Mouse (Mus musculus): ENCODE data around the gene H2al1d. TPM values are rescaled to one million over a fixed set of nuclear protein-coding genes. Genes with fewer than 3 reads are reported as not detected.

Gene H2al1d
- total RNA-seq, 1 experiment from 2014 or later, result not detected

Other genes starting within 250 kb of the H2al1d start
- not detected in 2 replicates for gene H2al1a, start 9.6 kb upstream of the H2al1d start, total RNA-seq (2021)
- not detected in 2 replicates for gene H2al1b, start 6.4 kb upstream of the H2al1d start, total RNA-seq (2021)
- not detected in 2 replicates for gene H2al1c, start 3.2 kb upstream of the H2al1d start, total RNA-seq (2021)
- not detected in 2 replicates for gene H2al1e, start 3.1 kb downstream of the H2al1d start, total RNA-seq (2021)
- not detected in 2 replicates for gene H2al1f, start 6.3 kb downstream of the H2al1d start, total RNA-seq (2021)
- gene H2al1g, start 9.4 kb downstream of the H2al1d start, total RNA-seq (2021), result not detected in 2 replicates
- not detected in 2 replicates for gene H2al1h, start 12.7 kb downstream of the H2al1d start, total RNA-seq (2021)
- not detected in 2 replicates for gene H2al1i, start 15.8 kb downstream of the H2al1d start, total RNA-seq (2021)
- not detected in 2 replicates for gene H2al1j, start 19.0 kb downstream of the H2al1d start, total RNA-seq (2021)

Measured in adrenal gland, postnatal 25 days (tissue).